Mouse (Mus musculus) ES-Bruce4 (cell line): ENCODE results near the gene Clec1a. TPM values are rescaled to one million over a fixed set of nuclear protein-coding genes. Genes with fewer than 3 reads are reported as not detected.

Experiments
- H3K27ac ChIP-seq: 2 replicates; pipeline ENCODE4 v1.5.1; 2012; ENCODE audit warnings: low read length, inconsistent platforms; ENCODE audit not compliant: insufficient read depth
- H3K27me3 ChIP-seq: 2 replicates; pipeline ENCODE4 v1.6.1; 2012; ENCODE audit warnings: mild to moderate bottlenecking, low read length, inconsistent platforms; ENCODE audit not compliant: control insufficient read depth, poor library complexity, insufficient read depth, severe bottlenecking
- H3K36me3 ChIP-seq: 2 replicates; pipeline ENCODE4 v1.6.1; 2012; ENCODE audit warnings: inconsistent platforms, mild to moderate bottlenecking, low read length, moderate library complexity; ENCODE audit not compliant: control insufficient read depth, poor library complexity, insufficient read depth, severe bottlenecking
- H3K4me1 ChIP-seq: one replicate; pipeline ENCODE4 v1.8.1; 2011; ENCODE audit warnings: low read length; ENCODE audit not compliant: control insufficient read depth, insufficient read depth
- H3K4me3 ChIP-seq: 2 replicates; pipeline ENCODE4 v1.5.1; 2011; ENCODE audit warnings: low read depth, mild to moderate bottlenecking, low read length
- H3K9ac ChIP-seq: 2 replicates; pipeline ENCODE4 v1.6.1; 2012; ENCODE audit warnings: low read depth, mild to moderate bottlenecking, inconsistent platforms; ENCODE audit not compliant: poor library complexity, severe bottlenecking
- H3K9me3 ChIP-seq: replicated peaks from 2 replicates; pipeline ENCODE4 v1.6.1; 2012; ENCODE audit warnings: mild to moderate bottlenecking, low read length, inconsistent platforms; ENCODE audit not compliant: control insufficient read depth, poor library complexity, insufficient read depth, severe bottlenecking
- CTCF ChIP-seq: IDR thresholded peaks from one replicate; pipeline ENCODE4 v1.8.1; 2011; ENCODE audit warnings: low read depth, low read length
- EP300 ChIP-seq: IDR thresholded peaks from 2 replicates; pipeline ENCODE4 v1.6.1; 2011; ENCODE audit warnings: low read depth, low read length; ENCODE audit not compliant: insufficient read depth
- POLR2A ChIP-seq: IDR thresholded peaks from one replicate; pipeline ENCODE4 v1.8.1; 2011; ENCODE audit warnings: low read length; ENCODE audit not compliant: insufficient read depth
- polyA plus RNA-seq: library from polyadenylated mRNA; stranded (reverse); fragments of >200 nt; gene quantifications from 2 replicates; pipeline ENCODE4 v1.2.4, GENCODE M21; 2011; ENCODE audit warnings: low read depth; ENCODE audit not compliant: missing spikeins, insufficient read depth, insufficient read length

Clec1a gene
- polyA plus RNA-seq, 1 experiment, result not detected

DNA sequence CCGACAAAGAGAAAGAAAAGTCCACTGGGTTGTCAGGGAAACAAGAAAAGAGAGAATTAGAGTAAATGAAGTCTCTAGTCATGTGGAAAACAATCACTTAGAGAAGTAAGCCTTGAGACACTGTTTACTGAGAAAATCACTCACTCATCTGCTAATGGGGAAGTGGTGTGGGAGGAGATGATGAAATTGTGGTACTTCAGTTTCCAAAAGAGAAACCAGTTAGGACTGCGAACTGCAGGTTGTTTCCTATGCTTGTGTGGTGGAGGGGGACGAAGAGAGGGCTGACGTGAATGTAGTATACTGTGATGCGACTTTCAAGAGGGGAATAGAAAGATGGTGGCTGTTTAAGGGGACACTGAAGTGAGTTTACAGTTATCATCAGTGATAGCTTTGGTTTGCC lies 17.6 kb downstream of the Clec1a start:
- H3K4me1 ChIP-seq, result no peaks in the 10 kb centered on the region
- H3K9ac ChIP-seq, result no peak overlapping the region
- no peak for TF ChIP-seq POLR2A
- no peak for TF ChIP-seq CTCF
- TF ChIP-seq EP300, result no peak
- H3K36me3 ChIP-seq, result no peaks in the 10 kb centered on the region
- no peak overlapping the region for H3K27ac ChIP-seq
- H3K27me3 ChIP-seq, result no peaks in the 10 kb centered on the region
- H3K4me3 ChIP-seq, result no peak overlapping the region
- H3K9me3 ChIP-seq, result no peaks in the 10 kb centered on the region

DNA sequence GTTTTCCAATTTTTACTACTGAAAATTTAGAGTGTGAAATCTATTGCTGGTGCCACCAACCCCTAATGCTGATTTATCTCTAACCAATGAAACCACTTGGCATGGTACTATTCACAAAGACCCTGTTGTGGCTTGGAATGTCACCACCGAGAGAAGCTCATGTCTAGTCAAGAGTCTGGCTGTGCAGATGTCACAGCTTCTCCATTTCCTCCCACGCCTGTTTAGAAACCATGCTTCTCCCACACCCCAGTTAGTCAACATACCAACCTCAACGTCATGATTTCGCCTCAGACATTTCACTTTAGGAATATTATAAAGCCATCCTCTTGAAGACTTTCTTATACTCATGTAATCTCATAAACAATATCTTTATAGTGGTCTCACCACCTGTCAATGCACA lies 24.5 kb downstream of the Clec1a start:
- H3K9me3 ChIP-seq, result no peaks in the 10 kb centered on the region
- no peak overlapping the region for H3K9ac ChIP-seq
- no peaks in the 10 kb centered on the region for H3K27me3 ChIP-seq
- no peaks in the 10 kb centered on the region for H3K36me3 ChIP-seq
- no peak overlapping the region for H3K27ac ChIP-seq
- no peak for TF ChIP-seq EP300
- TF ChIP-seq CTCF, result no peak
- no peak for TF ChIP-seq POLR2A
- H3K4me3 ChIP-seq, result no peak overlapping the region
- no peaks in the 10 kb centered on the region for H3K4me1 ChIP-seq

DNA sequence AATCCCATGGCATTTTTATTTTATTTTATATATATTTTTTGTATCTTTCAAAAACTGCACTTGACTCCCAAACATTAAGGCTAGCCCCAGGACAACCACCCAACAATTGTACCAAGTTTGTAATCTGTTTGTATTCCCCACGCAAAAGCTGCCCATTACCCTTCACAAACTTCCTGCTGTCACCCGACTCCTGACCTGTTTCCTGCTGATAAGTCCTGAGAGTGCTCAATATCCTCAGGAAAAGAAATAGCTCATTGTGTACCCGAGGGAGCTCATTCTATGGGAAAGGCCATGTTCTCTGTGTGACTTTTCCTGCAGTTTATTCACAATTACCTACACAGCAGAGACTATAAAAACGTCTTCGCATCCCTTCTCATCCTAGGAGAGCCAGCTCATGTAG lies 26.0 kb downstream of the Clec1a start:
- Histone ChIP-seq H3K4me3 (no peak overlapping the region), H3K27ac (no peak overlapping the region), H3K4me1 (no peaks in the 10 kb centered on the region), H3K9ac (no peak overlapping the region), H3K9me3 (no peaks in the 10 kb centered on the region), H3K36me3 (no peaks in the 10 kb centered on the region), H3K27me3 (no peaks in the 10 kb centered on the region)
- TF ChIP-seq EP300, result no peak
- no peak for TF ChIP-seq CTCF
- TF ChIP-seq POLR2A, result no peak

DNA sequence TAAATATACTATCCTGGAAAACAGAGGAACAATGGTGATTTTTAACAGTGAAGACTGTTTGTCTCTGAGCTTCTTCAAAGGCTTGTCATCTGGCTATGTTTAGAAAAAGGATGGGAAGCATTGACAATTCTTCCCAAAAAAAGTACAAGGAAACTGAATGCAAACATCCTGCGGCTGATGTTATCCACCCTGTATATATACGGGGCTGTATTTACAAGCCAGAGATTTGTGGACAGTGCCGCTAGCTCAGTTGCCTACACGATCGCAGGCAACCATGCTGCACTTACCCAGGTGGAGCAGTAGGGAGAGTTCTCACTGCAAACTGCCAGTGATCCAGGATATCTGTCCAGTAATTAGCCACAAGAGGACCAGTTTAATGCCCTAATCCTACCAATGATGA lies 26.6 kb downstream of the Clec1a start:
- no peak overlapping the region for H3K27ac ChIP-seq
- TF ChIP-seq EP300 (no peak), CTCF (no peak), POLR2A (no peak)
- H3K4me1 ChIP-seq, result no peaks in the 10 kb centered on the region

DNA sequence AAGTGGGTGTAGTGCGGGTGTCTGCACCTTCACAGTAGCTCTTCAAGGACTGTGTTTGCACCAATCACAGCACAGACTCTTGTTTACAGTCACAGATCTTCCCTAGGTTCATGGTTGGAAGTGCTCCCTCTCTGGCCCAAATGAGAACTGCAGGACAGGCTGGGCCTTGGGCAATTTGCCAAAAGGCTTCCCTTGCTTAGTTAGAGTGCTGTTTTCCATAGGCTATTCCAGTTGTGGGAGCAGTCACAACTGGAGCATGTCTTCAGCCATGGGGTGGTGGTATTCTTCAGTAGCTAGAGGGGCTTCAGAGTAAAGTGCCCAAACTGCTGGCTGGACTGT lies 28.1 kb downstream of the Clec1a start:
- Histone ChIP-seq H3K4me3 (no peak overlapping the region), H3K27me3 (no peaks in the 10 kb centered on the region), H3K9ac (no peak overlapping the region), H3K4me1 (no peaks in the 10 kb centered on the region), H3K36me3 (no peaks in the 10 kb centered on the region), H3K9me3 (no peaks in the 10 kb centered on the region), H3K27ac (no peak overlapping the region)
- TF ChIP-seq POLR2A (no peak), CTCF (peak; percentile 60)

More for the DNA sequence above, 26.6 kb downstream of the Clec1a start:
- Histone ChIP-seq H3K4me3 (no peak overlapping the region), H3K27me3 (no peaks in the 10 kb centered on the region), H3K36me3 (no peaks in the 10 kb centered on the region), H3K9ac (no peak overlapping the region), H3K9me3 (no peaks in the 10 kb centered on the region)

DNA sequence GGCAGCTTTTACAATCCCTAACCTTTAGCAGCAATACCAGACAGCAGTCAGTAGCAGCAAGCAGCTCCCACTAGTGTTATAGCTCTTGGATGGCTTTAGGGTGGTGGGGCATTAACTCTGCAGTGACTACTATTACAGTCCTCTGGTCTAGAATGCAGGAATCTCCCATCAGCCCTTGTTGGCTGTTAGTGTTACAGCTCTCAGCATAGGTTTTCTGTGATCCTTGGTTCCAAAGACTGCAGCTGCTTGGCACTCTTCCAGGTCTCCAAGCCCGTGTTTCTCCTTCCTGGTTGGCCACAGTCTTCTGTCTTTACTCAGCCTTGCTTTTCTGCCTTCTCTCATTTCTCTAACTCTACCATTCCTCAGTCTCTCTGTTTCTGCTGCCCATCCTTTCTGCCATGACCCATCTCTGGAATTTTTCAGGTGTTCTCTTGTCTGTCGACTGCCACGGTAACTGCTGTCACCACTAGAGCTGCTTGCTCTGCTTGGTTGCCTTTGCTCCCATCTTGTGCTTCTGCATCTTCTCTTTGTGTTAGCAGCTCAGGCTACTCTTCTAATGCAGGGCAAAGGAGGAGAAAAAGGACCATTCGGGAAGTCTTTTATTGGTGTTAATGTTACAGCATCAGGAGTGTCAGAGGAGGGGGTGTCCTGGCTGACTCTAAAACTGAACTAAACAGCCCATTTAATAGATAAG lies 28.6 kb downstream of the Clec1a start:
- no peaks in the 10 kb centered on the region for H3K36me3 ChIP-seq
- TF ChIP-seq CTCF, result no peak
- no peak for TF ChIP-seq EP300
- no peak for TF ChIP-seq POLR2A
- H3K4me3 ChIP-seq, result no peak overlapping the region
- no peak overlapping the region for H3K9ac ChIP-seq
- no peak overlapping the region for H3K27ac ChIP-seq
- no peaks in the 10 kb centered on the region for H3K4me1 ChIP-seq
- H3K27me3 ChIP-seq, result no peaks in the 10 kb centered on the region
- H3K9me3 ChIP-seq, result no peaks in the 10 kb centered on the region
